Mouse (Mus musculus) T-cell, adult 2 months (primary cell): ENCODE results near the gene Gm10306.
A peak's percentile ranks its signal among the peaks of the same experiment; 100 is the strongest.

Experiments used
- DNase-seq: peaks from one replicate; pipeline ENCODE4 v3.0.0; 2022; ENCODE audit warnings: low spot score

Gene Gm10306

DNA sequence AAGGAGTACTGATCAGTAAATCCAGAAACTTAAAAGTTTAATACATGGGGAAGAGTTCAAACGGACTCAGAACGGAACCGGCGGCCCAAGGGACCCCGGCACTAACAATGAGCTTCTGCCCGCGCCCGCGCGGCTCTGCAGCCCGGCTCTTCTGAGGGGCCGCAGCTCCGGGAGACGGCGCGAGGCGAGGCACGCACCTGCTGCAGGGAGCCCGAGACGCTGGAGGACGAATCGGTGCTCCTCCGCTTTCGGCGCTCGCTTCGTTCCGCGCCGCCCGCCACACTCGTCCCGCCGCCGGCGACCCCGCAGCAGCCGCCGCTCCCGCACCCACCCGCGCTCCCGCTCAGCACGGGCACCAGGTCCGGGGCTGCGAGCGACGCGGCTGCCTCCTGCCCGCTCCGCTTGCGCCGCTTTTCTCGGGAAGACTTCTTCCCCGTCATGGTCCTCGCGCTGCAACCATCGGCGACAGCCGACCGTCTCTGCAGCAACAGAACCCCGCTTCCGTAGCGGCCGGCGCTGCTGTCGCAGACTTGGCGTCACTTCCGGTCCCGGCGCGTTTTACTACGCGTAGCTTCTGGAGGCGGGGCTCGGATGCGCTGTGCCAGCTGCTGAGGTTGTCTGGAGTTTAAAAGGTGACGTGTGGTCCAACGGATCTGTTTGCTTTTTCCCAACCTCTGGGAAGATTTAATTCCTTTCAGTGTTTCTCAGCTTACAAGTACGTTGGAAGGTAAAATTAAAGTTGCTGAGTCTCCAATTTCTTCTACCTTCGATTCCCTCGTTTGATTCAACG, at the start of gene Gm10306, which contains the start of gene Caap1:
Gene Gm10306 (plus strand): TSS at position 282 of the 790 bp plus-strand sequence.
Gene Caap1 (minus strand): TSS at position 532 of the 790 bp plus-strand sequence.
- DNase-seq: peak; percentile 92

DNA sequence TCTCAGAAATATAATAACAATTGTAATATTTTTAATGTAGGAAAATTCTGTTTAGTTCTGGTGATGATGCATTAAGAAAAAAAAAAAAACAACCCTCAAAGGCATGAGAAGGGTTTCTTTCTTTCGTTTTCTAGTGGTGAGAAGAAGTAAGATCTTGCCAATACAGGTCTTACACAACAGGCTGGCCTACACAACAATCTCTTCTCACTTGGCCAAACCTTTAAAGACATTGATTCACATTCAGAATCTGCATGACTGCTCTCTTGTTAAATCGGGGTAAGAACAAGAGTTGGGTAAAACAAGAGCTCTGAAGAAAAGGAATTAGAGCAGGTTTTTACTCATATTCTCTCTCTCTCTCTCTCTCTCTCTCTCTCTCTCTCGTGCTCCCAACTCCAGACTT, 41.0 kb upstream of the Gm10306 start:
- no peak for DNase-seq

- DNase-seq: peak; percentile 22
These were observed 38.7 kb upstream of the Gm10306 start for GRCm38 (mm10) chr4:94517631-94518030.

GRCm38 (mm10) chr4:94523321-94523720, 33.0 kb upstream of the Gm10306 start:
- DNase-seq: no peak

DNA sequence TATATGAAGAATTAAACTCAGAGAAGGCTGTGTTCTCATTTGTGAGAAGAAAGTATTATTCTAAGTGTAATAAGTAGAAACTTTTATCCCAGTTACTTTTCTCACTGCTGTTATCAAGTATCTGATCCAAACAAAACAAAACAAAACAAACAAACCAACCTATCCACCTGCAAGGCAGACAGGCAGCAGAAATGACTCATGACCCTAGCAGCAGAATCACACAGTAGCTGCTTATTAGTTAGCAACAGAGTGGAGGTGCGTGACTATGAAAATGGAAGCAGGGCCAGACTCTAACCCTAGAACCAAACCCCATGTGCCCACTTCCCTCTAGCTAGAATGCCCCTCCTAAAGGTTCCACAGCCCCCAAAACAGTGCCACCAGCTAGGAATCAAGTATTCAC, 26.9 kb upstream of the Gm10306 start:
- DNase-seq: no peak

DNA sequence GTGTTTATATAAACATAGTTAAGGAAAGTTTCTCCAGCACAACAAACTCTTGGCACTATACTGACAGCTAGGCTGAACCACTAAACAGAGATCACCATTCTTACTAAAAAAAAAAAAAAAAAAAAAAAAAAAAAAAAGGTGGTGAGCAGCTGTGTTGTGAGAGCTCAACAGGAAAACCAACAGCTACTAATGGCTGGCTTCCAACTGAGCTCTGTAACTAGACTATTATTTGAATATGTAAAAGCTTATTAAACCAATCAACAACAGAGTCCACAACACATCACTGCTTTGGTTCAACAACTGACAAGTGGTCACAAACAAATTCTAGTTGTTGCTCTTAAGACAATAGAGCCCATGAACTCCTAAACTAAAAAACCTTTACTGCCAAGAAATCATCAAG, 23.1 kb upstream of the Gm10306 start:
- no peak for DNase-seq

- DNase-seq: no peak
These were observed 13.3 kb upstream of the Gm10306 start for GRCm38 (mm10) chr4:94543041-94543440.

- no peak for DNase-seq
These were observed 12.0 kb upstream of the Gm10306 start for GRCm38 (mm10) chr4:94544321-94544720.

GRCm38 (mm10) chr4:94554955-94555494, 1.3 kb upstream of the Gm10306 start:
- DNase-seq: no peak

- DNase-seq: no peak
These were observed 799 bp downstream of the Gm10306 start for GRCm38 (mm10) chr4:94557145-94557544.

DNA sequence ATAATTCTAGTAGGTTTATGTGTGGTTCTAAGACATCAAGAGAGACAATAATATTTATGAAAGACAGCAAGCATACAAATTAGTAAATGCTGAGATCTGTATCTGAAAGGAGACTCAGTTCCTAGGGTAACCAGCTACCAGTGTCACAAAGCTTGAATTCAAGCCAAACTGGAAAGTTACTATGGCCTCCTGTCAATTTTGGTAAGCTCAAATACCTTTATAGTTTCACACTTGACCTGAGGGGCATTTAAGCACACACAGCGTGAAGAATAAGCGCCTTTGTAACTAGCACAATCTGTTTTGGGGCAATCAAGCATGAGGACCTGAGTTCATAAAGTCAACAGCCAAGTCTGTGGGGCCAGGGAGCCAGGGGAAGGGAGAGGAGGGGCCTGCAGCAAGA, 2.9 kb downstream of the Gm10306 start:
- no peak for DNase-seq

DNA sequence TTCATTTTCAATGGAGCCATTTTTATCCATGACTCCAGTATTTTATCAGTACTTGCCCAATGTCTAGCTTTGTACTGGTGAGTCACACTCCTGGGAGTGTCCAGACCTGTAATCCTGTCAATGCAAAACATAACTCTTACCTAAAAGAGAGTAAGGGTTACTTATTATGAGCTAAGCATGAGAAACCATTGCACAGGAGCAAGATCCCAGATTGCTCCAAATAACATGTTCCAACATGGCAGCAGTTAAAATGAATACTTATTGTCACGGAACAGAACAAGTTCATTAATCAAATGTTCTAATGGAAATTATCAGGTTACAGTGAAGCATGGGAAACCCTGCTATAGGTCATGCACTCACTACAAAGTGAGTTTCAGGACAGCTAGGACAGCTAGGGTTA, 4.0 kb downstream of the Gm10306 start:
- DNase-seq: no peak

GRCm38 (mm10) chr4:94561954-94562648, 5.8 kb downstream of the Gm10306 start:
- DNase-seq: no peak

DNA sequence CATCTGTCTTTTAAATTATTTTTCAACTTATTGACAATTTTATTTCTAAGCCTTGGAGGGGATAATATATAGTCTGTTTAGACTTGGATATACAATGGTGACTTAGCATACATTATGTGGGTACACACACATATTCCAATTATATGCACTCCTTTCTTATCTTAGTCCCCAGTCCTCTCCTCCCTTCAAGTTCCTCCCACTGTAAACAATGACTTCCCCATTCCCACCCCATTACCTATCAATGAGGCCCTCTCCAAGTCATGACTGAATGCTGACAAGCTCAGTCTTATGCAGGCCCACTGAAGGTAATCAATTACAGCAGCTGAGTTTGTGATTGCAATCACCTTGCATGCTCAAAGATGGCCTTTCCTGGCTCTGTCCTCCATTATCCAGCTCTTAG, 8.0 kb downstream of the Gm10306 start:
- DNase-seq: no peak

DNA sequence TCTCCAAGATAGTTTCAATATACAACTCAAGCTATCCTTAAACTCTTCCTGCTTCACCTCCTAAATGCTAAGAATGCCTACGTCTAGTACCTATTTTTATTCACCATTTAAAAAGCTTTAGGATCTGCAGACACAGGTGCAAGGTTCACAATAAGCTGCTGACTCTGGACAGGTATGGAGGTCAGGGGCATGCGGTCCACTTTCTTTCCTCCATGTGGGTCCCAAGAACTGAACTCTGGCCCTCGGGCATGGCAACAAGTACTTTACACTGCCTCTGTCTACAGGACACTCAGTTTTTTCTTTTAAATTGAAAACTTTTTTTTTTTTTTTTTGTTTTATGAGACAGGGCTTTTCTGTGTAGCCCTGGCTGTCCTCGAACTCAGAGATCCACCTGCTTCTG, 16.3 kb downstream of the Gm10306 start:
- no peak for DNase-seq

DNA sequence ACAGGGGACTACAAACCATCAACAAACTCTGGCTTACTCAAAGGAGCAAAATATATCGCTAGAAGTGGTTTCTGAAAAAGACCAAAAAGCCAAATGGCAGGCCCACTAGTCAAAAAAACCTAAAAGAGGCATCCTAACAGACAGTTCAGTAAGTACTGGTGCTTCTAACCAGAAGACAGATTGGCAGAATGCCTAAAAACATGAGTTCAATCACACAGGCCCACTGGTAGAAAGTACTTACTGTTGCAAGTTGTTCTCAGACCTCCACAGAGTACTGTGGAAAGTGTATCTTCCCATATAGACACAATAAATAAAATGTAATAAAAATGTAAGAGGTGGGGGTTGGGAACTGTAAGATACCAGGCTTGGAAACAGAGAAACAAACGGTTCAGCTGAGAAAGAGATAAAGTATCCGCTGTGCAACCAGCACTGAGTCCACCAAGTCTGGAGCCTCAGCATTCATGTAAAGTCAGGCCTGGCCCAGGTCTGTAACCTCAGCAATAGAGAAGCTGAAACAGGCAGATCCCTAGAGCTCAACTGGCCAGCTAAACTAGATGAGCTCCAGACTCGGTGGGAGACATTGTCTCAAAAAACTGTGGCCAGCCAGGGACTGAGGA, 35.5 kb downstream of the Gm10306 start:
- DNase-seq: no peak

GRCm38 (mm10) chr4:94592709-94593108, 36.4 kb downstream of the Gm10306 start:
- DNase-seq: no peak

- DNase-seq: peak; percentile 13
These were observed 45.0 kb downstream of the Gm10306 start for GRCm38 (mm10) chr4:94601395-94601794.

DNA sequence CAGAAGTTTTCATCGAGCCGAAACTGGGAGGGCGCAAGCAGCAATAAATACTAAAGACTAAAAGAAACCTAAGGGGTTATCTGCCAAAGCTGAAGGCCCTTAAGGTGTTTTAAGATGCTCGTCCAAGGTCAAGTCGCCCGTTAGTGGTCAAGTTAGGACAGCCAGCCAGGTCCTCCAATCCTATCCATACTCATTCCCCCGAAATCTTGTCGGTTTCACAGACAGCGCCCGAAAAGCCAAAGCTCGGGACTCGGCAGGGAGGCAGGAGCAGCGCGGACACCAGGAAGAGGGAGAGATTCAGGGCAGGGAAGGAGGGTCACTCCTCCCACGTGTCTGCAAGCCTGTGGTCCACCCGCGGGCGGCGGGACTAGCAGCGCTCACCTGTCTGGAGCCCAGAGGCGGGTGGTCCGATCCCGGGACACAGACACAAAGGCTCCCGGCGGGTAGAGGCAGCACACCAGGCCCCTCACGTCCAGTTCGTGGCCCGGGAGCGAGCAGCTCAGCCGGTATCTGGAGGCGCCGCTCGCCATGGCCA, 46.2 kb downstream of the Gm10306 start:
- no peak for DNase-seq

DNA sequence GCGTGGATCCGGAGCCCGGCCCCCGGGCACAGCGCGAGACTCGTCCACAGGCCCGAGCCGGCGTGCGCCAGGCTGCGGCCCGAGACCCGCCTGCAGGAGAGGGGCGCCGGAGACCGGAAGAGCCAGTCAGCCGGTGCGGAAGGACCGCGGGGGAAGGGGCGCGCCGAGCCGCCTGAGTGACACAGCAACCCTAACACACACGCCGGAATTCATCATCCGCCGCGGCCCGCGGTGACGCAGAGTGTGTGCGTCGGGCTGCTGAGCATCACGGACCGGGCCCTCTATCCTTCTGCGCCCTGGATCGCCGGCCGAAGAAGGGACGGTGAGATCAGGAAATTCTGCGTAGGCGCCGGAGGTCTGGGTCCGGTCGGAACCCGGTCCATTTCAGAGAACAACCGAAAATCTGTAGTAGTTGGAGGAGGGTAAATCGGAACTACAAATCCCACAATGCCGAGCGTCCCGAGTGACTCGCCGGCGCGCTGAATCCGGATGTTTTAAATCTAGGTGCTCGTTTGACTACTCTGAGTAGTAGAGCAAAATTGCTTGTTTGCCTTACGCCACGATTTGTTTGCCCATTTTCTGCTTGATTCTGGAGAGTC, 46.8 kb downstream of the Gm10306 start, which contains the start of gene Plaa:
Gene Plaa (minus strand): TSS at position 214 of the 599 bp plus-strand sequence.
- DNase-seq: peak; percentile 92

DNA sequence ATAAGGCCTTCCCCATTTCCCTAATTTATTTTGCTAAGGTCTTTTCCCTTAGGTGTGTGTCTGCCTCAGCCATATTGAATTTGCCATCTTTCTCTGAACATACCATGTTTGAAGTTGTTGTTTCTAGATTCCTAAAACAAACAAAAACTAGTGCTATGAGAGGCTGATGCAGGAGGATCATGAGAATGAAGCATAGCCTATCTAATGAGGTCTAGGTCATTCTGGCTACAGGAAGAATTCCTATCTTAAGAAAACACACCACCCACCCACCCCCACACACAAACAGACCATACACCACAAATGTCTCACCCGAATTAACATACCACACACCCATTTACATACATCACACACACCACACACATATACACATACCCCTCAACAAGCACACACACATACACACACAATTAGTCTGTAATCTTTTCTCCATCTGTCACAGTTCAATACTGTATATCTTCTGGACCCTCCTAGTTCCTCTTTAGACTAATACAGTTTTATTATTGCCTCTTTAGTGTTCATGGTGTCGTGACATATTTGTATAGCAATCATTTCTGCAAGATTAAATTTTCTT, 48.2 kb downstream of the Gm10306 start:
- no peak for DNase-seq

GRCm38 (mm10) chr4:94605591-94605990, 49.2 kb downstream of the Gm10306 start:
- DNase-seq: no peak
